Mouse (Mus musculus) lung, postnatal 0 days (tissue): ENCODE data around the gene Cd300ld5. TPM values are rescaled to one million over a fixed set of nuclear protein-coding genes. Genes with fewer than 3 reads are reported as not detected.
"Not testable (repeated sequence)": the region's sequence is repeated elsewhere in the genome, so short reads cannot be mapped to it uniquely, and the experiment has no call there.

Experiments
- ATAC-seq: fragments of 200-750 bp; cut with Nextera tagmentation; 2 replicates; pipeline ENCODE4 v1.8.0; 2017; ENCODE audit warnings: moderate library complexity
- DNase-seq: peaks from one replicate; pipeline ENCODE4 v3.0.0-alpha.2; 2016; ENCODE audit warnings: low spot score
- H3K27ac ChIP-seq: fragments of 300-500 bp; sonication (generic); 2 replicates; pipeline ENCODE4 v1.5.1; 2014; ENCODE audit warnings: antibody characterized with exemption, mild to moderate bottlenecking, low read length, mixed read lengths
- H3K27me3 ChIP-seq: fragments of 300-500 bp; sonication (generic); replicated peaks from 2 replicates; pipeline ENCODE4 v1.6.1; 2014; ENCODE audit warnings: low read length, mixed read lengths; ENCODE audit not compliant: insufficient read depth
- H3K36me3 ChIP-seq: fragments of 300-500 bp; sonication (generic); 2 replicates; pipeline ENCODE4 v1.6.1; 2014; ENCODE audit warnings: low read length, mixed read lengths; ENCODE audit not compliant: insufficient read depth
- H3K4me1 ChIP-seq: fragments of 300-500 bp; sonication (generic); 2 replicates; pipeline ENCODE4 v1.6.1; 2014; ENCODE audit warnings: antibody characterized with exemption, low read depth, low read length, mixed read lengths; ENCODE audit not compliant: insufficient read depth
- H3K4me2 ChIP-seq: fragments of 300-500 bp; sonication (generic); replicated peaks from 2 replicates; pipeline ENCODE4 v1.6.1; 2014; ENCODE audit warnings: low read depth, mild to moderate bottlenecking, low read length, moderate library complexity, mixed read lengths
- H3K4me3 ChIP-seq: fragments of 300-500 bp; sonication (generic); 2 replicates; pipeline ENCODE4 v1.5.1; 2014; ENCODE audit warnings: low read depth, low read length
- H3K9ac ChIP-seq: fragments of 300-500 bp; sonication (generic); replicated peaks from 2 replicates; pipeline ENCODE4 v1.6.1; 2014; ENCODE audit warnings: low read depth, mild to moderate bottlenecking
- H3K9me3 ChIP-seq: fragments of 300-500 bp; sonication (generic); 2 replicates; pipeline ENCODE4 v1.6.1; 2016; ENCODE audit warnings: low read length, mixed read lengths
- CTCF ChIP-seq: IDR thresholded peaks from 2 replicates; pipeline ENCODE4 v1.5.1; 2016; ENCODE audit warnings: antibody characterized with exemption, mild to moderate bottlenecking
- EP300 ChIP-seq: IDR thresholded peaks from 2 replicates; pipeline ENCODE4 v1.6.1; 2016; ENCODE audit warnings: antibody characterized with exemption, mild to moderate bottlenecking, control low read depth
- WGBS: fragments of 180-500 bp; shearing (Covaris S2); extraction: QIAGEN DNeasy Blood & Tissue Kit; methylation state at CpG from one replicate; pipeline ENCODE4 v1.1.7; 2014; 5-methylcytosine and 5-hydroxymethylcytosine counted together
- polyA plus RNA-seq: library from polyadenylated mRNA; unstranded; fragments of >200 nt; fragmentation: Nextera tagmentation; extraction: Ambion mirVana; gene quantifications from 2 replicates; pipeline ENCODE4 v1.2.1, GENCODE M21; 2015

The Cd300ld5 gene
- not detected in 2 replicates for polyA plus RNA-seq

DNA sequence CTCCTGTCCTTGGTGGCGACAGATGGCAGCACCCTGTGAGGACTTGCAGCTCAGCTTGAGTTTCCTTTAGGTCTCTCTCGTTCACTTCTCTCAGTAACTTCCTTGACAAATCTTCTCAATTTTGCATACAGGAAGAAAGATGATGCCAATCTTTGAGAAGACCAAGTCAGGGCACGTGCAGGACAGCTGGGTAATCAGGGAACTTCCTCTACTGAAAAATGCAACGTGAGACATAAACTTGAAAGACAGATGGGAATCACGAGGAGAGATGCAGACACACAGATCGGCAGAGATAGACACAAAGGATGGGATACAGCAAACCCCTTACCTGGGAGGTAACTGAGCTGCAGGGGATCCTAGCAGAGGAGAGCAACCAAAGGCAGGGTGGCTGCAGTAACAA lies at the start of gene Cd300ld5:
TSS of gene Cd300ld5 (minus strand) at position 101 of the 400 bp plus-strand sequence.
- H3K27ac ChIP-seq, DNase-seq, H3K9ac ChIP-seq, H3K4me1 ChIP-seq, H3K36me3 ChIP-seq, H3K4me3 ChIP-seq, H3K27me3 ChIP-seq, H3K9me3 ChIP-seq, ATAC-seq, H3K4me2 ChIP-seq: not testable (repeated sequence)
- WGBS, result no CpG with 5 or more reads among the region's 6 CpGs

DNA sequence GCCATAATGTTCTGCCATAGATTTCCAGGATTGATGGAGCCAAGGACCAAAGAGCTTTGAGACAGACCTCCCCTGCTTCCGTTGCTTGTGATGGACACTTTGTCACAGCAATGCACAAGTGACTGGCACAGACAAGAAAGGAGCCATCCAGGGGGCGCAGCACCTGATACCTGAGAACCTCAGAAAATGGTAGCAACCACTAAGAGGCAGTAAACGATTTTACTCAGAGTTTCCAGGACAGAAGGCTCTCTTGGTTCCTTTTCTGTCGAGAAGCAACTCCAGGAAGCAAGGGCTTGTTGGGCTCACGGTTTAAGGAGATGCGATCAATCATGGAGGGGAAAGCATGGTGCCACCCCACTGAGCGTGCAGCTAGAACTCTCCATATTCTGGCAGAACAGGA lies 48.6 kb upstream of the Cd300ld5 start:
- WGBS, result 51% methylated on average over 7 of the region's 7 CpGs
- H3K27ac ChIP-seq, result no peak overlapping the region
- H3K9ac ChIP-seq, result no peak overlapping the region
- no peaks in the 10 kb centered on the region for H3K36me3 ChIP-seq
- H3K9me3 ChIP-seq, result no peaks in the 10 kb centered on the region
- peaks cover 10% of the 10 kb centered on the region for H3K27me3 ChIP-seq
- H3K4me3 ChIP-seq, result no peak overlapping the region
- ATAC-seq (no peak), DNase-seq (no peak)
- no peak overlapping the region for H3K4me2 ChIP-seq
- no peaks in the 10 kb centered on the region for H3K4me1 ChIP-seq
- TF ChIP-seq CTCF (no peak), EP300 (no peak)

DNA sequence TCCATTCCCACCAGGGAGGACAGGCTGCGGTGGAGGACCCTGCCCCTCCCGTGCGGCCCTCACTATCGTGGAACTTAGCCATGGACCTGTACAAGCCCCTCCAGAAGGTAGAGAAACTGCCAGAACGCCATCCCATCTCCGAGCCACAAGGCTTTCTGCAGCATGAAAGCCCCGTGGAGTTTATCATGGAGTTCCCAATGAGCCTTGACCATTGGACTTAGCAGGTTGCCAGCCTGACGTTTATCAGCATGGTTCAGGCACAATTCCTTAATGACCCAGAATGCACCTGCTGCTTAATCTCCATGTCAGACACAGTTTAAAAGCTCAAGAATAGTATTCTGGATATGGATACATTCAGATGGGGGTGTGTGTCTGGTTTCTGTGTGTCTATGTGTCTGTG lies 47.5 kb upstream of the Cd300ld5 start:
- no peak for DNase-seq
- Histone ChIP-seq H3K36me3 (no peaks in the 10 kb centered on the region), H3K4me2 (no peak overlapping the region), H3K4me1 (no peaks in the 10 kb centered on the region), H3K4me3 (no peak overlapping the region), H3K27ac (no peak overlapping the region), H3K9me3 (no peaks in the 10 kb centered on the region), H3K27me3 (peaks cover 4% of the 10 kb centered on the region; the same call in 1 of the 2 replicates), H3K9ac (no peak overlapping the region)
- 71% methylated on average over 8 of the region's 8 CpGs for WGBS
- TF ChIP-seq CTCF, result no peak
- TF ChIP-seq EP300, result no peak
- no peak for ATAC-seq

DNA sequence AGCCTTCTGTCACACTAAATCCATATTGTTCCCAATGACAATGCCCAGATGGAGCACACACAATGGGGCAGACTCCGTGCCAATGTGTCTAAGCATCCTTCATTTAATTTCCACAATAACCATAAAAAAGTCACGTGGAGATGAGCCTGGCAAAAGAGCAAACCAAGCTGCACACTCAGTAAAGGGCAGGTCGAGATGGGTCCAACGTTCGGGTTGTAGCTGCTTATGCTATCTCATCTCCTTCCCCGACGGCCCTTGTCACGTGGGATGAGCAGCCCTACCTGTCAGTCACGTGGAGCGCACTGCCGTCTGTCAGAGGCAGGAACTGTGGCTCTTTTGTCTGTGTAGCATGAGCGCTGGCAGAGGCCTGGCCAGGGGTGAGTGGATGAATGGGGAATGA lies 47.0 kb upstream of the Cd300ld5 start:
- Histone ChIP-seq H3K27me3 (peaks cover 4% of the 10 kb centered on the region; the same call in 1 of the 2 replicates), H3K9me3 (no peaks in the 10 kb centered on the region), H3K9ac (no peak overlapping the region), H3K36me3 (no peaks in the 10 kb centered on the region), H3K4me1 (no peaks in the 10 kb centered on the region), H3K27ac (no peak overlapping the region), H3K4me2 (no peak overlapping the region), H3K4me3 (no peak overlapping the region)
- 42% methylated on average over 12 of the region's 12 CpGs for WGBS
- ATAC-seq, result no peak
- TF ChIP-seq CTCF, result no peak
- no peak for TF ChIP-seq EP300
- no peak for DNase-seq

DNA sequence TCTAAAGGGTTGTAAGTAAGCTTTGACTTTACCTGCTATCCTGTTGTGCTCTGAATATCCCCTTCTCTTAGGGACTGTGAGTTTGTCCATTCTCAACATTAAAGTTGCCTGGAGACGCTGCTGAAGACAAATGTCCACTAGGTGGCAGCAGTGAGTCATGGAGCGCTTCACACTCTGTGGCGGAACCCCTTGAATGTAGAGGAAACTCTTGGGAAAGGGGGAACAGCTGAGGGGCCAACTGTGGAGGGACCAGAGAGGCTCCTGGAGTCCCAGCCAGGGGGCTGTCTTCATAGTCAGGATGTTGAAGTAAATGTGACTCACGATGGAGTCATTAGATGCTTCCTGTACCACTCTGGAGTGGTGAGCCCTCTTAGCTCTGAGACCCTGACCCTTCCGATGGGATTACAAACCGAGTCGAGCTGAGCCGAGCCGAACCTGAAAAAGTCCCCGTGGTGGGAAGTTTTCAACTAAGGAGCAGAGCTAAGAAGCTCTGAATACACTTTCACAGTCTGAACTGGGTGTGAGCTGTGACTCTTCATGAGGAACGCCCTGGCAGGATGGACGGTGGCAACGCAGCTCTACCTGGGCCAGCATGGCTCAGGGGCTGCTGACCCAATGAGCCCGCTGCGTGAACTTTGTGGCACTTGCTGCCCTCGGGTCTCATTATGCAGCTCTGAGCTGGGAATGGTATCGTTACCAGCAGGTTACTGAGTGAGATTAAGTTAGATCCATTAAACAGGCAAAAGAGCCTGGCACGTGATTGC lies 46.0 kb upstream of the Cd300ld5 start:
- Histone ChIP-seq H3K4me3 (no peak overlapping the region), H3K27ac (no peak overlapping the region), H3K36me3 (no peaks in the 10 kb centered on the region), H3K4me2 (no peak overlapping the region), H3K27me3 (peaks cover 4% of the 10 kb centered on the region; the same call in 1 of the 2 replicates), H3K9me3 (no peaks in the 10 kb centered on the region), H3K4me1 (no peaks in the 10 kb centered on the region), H3K9ac (no peak overlapping the region)
- DNase-seq (peak; percentile 80), ATAC-seq (peak; percentile 30; the same call in 1 of the 2 replicates)
- no peak for TF ChIP-seq EP300
- TF ChIP-seq CTCF, result peak; percentile 95
- 33% methylated on average over 18 of the region's 18 CpGs for WGBS

DNA sequence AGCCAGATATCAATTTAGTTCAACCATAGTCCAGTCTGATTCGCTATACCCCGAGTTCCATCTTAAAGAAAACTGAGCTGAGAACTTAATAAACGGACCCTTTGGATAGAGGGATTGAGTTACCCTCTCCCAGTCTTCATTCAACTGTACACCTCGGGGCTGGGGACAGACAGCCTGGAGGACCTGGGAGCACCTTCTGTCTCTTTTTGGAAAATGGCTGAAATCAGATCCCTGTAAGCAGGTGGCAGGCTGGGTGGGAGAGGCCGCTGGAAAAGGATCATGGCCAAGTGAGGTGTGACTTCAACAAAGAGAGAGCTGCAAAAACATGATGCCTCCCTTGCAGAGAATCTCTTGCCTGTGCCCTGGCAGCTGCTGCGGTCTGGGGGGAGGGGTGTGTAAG lies 44.6 kb upstream of the Cd300ld5 start:
- H3K27me3 ChIP-seq, result peaks cover 4% of the 10 kb centered on the region; the same call in 1 of the 2 replicates
- 64% methylated on average over 6 of the region's 6 CpGs for WGBS
- TF ChIP-seq EP300 (no peak), CTCF (no peak)
- no peaks in the 10 kb centered on the region for H3K9me3 ChIP-seq
- ATAC-seq (no peak), DNase-seq (no peak)
- no peak overlapping the region for H3K4me2 ChIP-seq
- H3K36me3 ChIP-seq, result no peaks in the 10 kb centered on the region
- no peak overlapping the region for H3K27ac ChIP-seq
- H3K4me3 ChIP-seq, result no peak overlapping the region
- no peaks in the 10 kb centered on the region for H3K4me1 ChIP-seq
- H3K9ac ChIP-seq, result no peak overlapping the region
